Mouse (Mus musculus): ENCODE measurements around the gene Olfr544.

DNA sequence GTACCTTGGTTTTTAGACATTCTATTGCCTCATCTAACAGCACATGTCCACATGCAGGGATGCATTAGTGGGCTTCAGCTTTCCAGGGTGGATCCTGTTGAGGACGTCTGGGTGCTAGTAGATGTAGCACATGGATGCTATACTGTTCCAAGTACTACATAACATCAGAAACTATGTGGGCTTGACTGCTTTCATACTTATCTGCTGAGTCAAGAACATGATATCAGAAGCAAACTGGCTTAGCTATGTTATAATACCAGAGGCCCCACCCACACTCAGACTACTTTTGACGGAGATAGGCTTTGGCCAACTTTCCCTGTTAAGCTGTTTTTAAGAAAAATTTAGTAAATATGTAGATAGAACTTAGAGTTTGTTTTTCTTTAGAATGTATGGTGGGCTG, 43.8 kb downstream of the Olfr544 start:
- TF ChIP-seq ZC3H11A (IDR thresholded peaks at IDR 0.05; ENCODE audit: borderline replicate concordance, low read depth, low read length) (no peak), CHD2 (IDR thresholded peaks at IDR 0.05; ENCODE audit: low read depth, low read length) (no peak)

All from ES-E14 (cell line).